Mouse (Mus musculus) stomach, postnatal 0 days (tissue): Measurements from ENCODE around the gene Zfand3. TPM values are rescaled to one million over a fixed set of nuclear protein-coding genes. Genes with fewer than 3 reads are reported as not detected.

Experiments used
- ATAC-seq: fragments of 200-750 bp; cut with Nextera tagmentation; 2 replicates; pipeline ENCODE4 v1.8.0; 2017; ENCODE audit not compliant: low FRiP score, low TSS enrichment
- DNase-seq: peaks from one replicate; pipeline ENCODE4 v3.0.0-alpha.2; 2016; ENCODE audit warnings: low spot score
- H3K27ac ChIP-seq: fragments of 300-500 bp; sonication (generic); replicated peaks from 2 replicates; pipeline ENCODE4 v1.5.1; 2014; ENCODE audit warnings: mild to moderate bottlenecking, control low read depth
- H3K27me3 ChIP-seq: fragments of 300-500 bp; sonication (generic); 2 replicates; pipeline ENCODE4 v1.6.1; 2014; ENCODE audit warnings: low read length; ENCODE audit not compliant: control insufficient read depth, insufficient read depth
- H3K36me3 ChIP-seq: fragments of 300-500 bp; sonication (generic); 2 replicates; pipeline ENCODE4 v1.6.1; 2014; ENCODE audit warnings: low read length, mixed read lengths; ENCODE audit not compliant: control insufficient read depth, insufficient read depth
- H3K4me1 ChIP-seq: fragments of 300-500 bp; sonication (generic); replicated peaks from 2 replicates; pipeline ENCODE4 v1.6.1; 2014; ENCODE audit warnings: antibody characterized with exemption; ENCODE audit not compliant: control insufficient read depth, insufficient read depth
- H3K4me2 ChIP-seq: fragments of 300-500 bp; sonication (generic); replicated peaks from 2 replicates; pipeline ENCODE4 v1.6.1; 2014; ENCODE audit warnings: low read depth, mild to moderate bottlenecking, control low read depth, moderate library complexity
- H3K4me3 ChIP-seq: fragments of 300-500 bp; sonication (generic); 2 replicates; pipeline ENCODE4 v1.5.1; 2014; ENCODE audit warnings: low read depth, low read length, control low read depth
- H3K9ac ChIP-seq: fragments of 300-500 bp; sonication (generic); 2 replicates; pipeline ENCODE4 v1.6.1; 2014; ENCODE audit warnings: mild to moderate bottlenecking, low read length, control low read depth, mixed read lengths
- H3K9me3 ChIP-seq: fragments of 300-500 bp; sonication (generic); 2 replicates; pipeline ENCODE4 v1.6.1; 2016; ENCODE audit warnings: low read length; ENCODE audit not compliant: control insufficient read depth
- CTCF ChIP-seq: IDR thresholded peaks from 2 replicates; pipeline ENCODE4 v1.5.1; 2016; ENCODE audit warnings: antibody characterized with exemption, low read depth, mild to moderate bottlenecking, moderate library complexity
- EP300 ChIP-seq: optimal IDR thresholded peaks from 2 replicates; pipeline ENCODE3; 2016; ENCODE audit warnings: antibody characterized with exemption
- WGBS: fragments of 180-500 bp; shearing (Covaris S2); extraction: QIAGEN DNeasy Blood & Tissue Kit; methylation state at CpG from one replicate; pipeline ENCODE4 v1.1.7; 2014; 5-methylcytosine and 5-hydroxymethylcytosine counted together
- polyA plus RNA-seq: library from polyadenylated mRNA; unstranded; fragments of >200 nt; fragmentation: Nextera tagmentation; extraction: Ambion mirVana; gene quantifications from 2 replicates; pipeline ENCODE4 v1.2.1, GENCODE M21; 2015

Gene Zfand3
- polyA plus RNA-seq, 1 experiment from 2014 or later: 35.5 TPM

- Histone ChIP-seq H3K4me1 (peaks cover 10% of the 10 kb centered on the region), H3K36me3 (no peaks in the 10 kb centered on the region), H3K9me3 (no peaks in the 10 kb centered on the region), H3K9ac (no peak overlapping the region), H3K27ac (no peak overlapping the region), H3K4me2 (no peak overlapping the region), H3K4me3 (no peak overlapping the region), H3K27me3 (no peaks in the 10 kb centered on the region)
- 51% methylated on average over 7 of the region's 7 CpGs for WGBS
- ATAC-seq: no peak
- no peak for DNase-seq
- TF ChIP-seq CTCF: no peak
- TF ChIP-seq EP300: no peak
Measured at GRCm38 (mm10) chr17:30029633-30030226, 25.2 kb downstream of the Zfand3 start.

GRCm38 (mm10) chr17:30032796-30033195, 28.3 kb downstream of the Zfand3 start:
- H3K4me3 ChIP-seq: no peak overlapping the region
- H3K4me2 ChIP-seq: no peak overlapping the region
- H3K27me3 ChIP-seq: no peaks in the 10 kb centered on the region
- no peak overlapping the region for H3K9ac ChIP-seq
- no peak for DNase-seq
- no peak for ATAC-seq
- TF ChIP-seq CTCF: no peak
- H3K4me1 ChIP-seq: peaks cover 2% of the 10 kb centered on the region; the same call in 1 of the 2 replicates
- 92% methylated on average over 4 of the region's 4 CpGs for WGBS
- H3K9me3 ChIP-seq: no peaks in the 10 kb centered on the region
- no peak overlapping the region for H3K27ac ChIP-seq
- H3K36me3 ChIP-seq: no peaks in the 10 kb centered on the region

- no peak overlapping the region for H3K9ac ChIP-seq
- no peak overlapping the region for H3K4me3 ChIP-seq
- no peak overlapping the region for H3K27ac ChIP-seq
- ATAC-seq: no peak
- no peaks in the 10 kb centered on the region for H3K4me1 ChIP-seq
- no peak for DNase-seq
- H3K4me2 ChIP-seq: no peak overlapping the region
- no peaks in the 10 kb centered on the region for H3K27me3 ChIP-seq
- no peaks in the 10 kb centered on the region for H3K36me3 ChIP-seq
- TF ChIP-seq CTCF (no peak), EP300 (no peak)
- 78% methylated on average over 4 of the region's 4 CpGs for WGBS
- no peaks in the 10 kb centered on the region for H3K9me3 ChIP-seq
Measured at GRCm38 (mm10) chr17:30033991-30034390, 29.5 kb downstream of the Zfand3 start.

- no peak overlapping the region for H3K4me3 ChIP-seq
- no peak for ATAC-seq
- DNase-seq: no peak
- no peak for TF ChIP-seq EP300
- no peak for TF ChIP-seq CTCF
- H3K4me2 ChIP-seq: no peak overlapping the region
- no peaks in the 10 kb centered on the region for H3K27me3 ChIP-seq
- WGBS: 33% methylated on average over 4 of the region's 4 CpGs
- no peaks in the 10 kb centered on the region for H3K36me3 ChIP-seq
- H3K4me1 ChIP-seq: no peaks in the 10 kb centered on the region
- H3K27ac ChIP-seq: no peak overlapping the region
- H3K9ac ChIP-seq: no peak overlapping the region
- no peaks in the 10 kb centered on the region for H3K9me3 ChIP-seq
Measured at GRCm38 (mm10) chr17:30035216-30036005, 30.9 kb downstream of the Zfand3 start.

- Histone ChIP-seq H3K36me3 (no peaks in the 10 kb centered on the region), H3K4me2 (no peak overlapping the region), H3K27me3 (no peaks in the 10 kb centered on the region), H3K4me3 (no peak overlapping the region), H3K9me3 (no peaks in the 10 kb centered on the region), H3K27ac (no peak overlapping the region), H3K4me1 (no peaks in the 10 kb centered on the region), H3K9ac (no peak overlapping the region)
- 91% methylated on average over 7 of the region's 7 CpGs for WGBS
- no peak for ATAC-seq
- no peak for DNase-seq
- TF ChIP-seq EP300: no peak
- TF ChIP-seq CTCF: no peak
Measured at GRCm38 (mm10) chr17:30043163-30043822, 38.8 kb downstream of the Zfand3 start.

GRCm38 (mm10) chr17:30045181-30045580, 40.6 kb downstream of the Zfand3 start:
- Histone ChIP-seq H3K36me3 (no peaks in the 10 kb centered on the region), H3K9me3 (no peaks in the 10 kb centered on the region), H3K27me3 (no peaks in the 10 kb centered on the region), H3K4me1 (no peaks in the 10 kb centered on the region), H3K4me3 (no peak overlapping the region), H3K9ac (no peak overlapping the region), H3K4me2 (no peak overlapping the region), H3K27ac (no peak overlapping the region)
- DNase-seq (no peak), ATAC-seq (no peak)
- no peak for TF ChIP-seq EP300
- TF ChIP-seq CTCF: no peak
- WGBS: 53% methylated on average over 2 of the region's 2 CpGs
